Mouse (Mus musculus): ENCODE results near the gene Rai14. TPM values are rescaled to one million over a fixed set of nuclear protein-coding genes. Genes with fewer than 3 reads are reported as not detected.

Gene Rai14
- total RNA-seq (2021), result 1 to 10 TPM; 2.6 to 3.5 TPM
- long read RNA-seq, experiment 1, result 0 reads
- long read RNA-seq, experiment 2, result 0 reads

GRCm38 (mm10) chr15:10714409-10715138, at the start of gene Rai14:
TSS of gene Rai14 (minus strand) at chr15:10714624.
- peak; percentile 76 for DNase-seq

GRCm38 (mm10) chr15:10761441-10761840, 47.0 kb upstream of the Rai14 start:
- DNase-seq, result no peak

- DNase-seq, result no peak
These were observed 45.6 kb upstream of the Rai14 start for GRCm38 (mm10) chr15:10760006-10760405.

- DNase-seq, result no peak
These were observed 45.0 kb upstream of the Rai14 start for GRCm38 (mm10) chr15:10759440-10759839.

GRCm38 (mm10) chr15:10758808-10759207, 44.4 kb upstream of the Rai14 start:
- no peak for DNase-seq

GRCm38 (mm10) chr15:10751141-10751540, 36.7 kb upstream of the Rai14 start:
- DNase-seq, result no peak

- no peak for DNase-seq
These were observed 35.9 kb upstream of the Rai14 start for GRCm38 (mm10) chr15:10750339-10750738.

- no peak for DNase-seq
These were observed 35.3 kb upstream of the Rai14 start for GRCm38 (mm10) chr15:10749678-10750077.

GRCm38 (mm10) chr15:10747638-10748037, 33.2 kb upstream of the Rai14 start:
- DNase-seq, result no peak

- DNase-seq, result no peak
These were observed 32.8 kb upstream of the Rai14 start for GRCm38 (mm10) chr15:10747226-10747625.

- no peak for DNase-seq
These were observed 32.1 kb upstream of the Rai14 start for GRCm38 (mm10) chr15:10746303-10747051.

GRCm38 (mm10) chr15:10742441-10742840, 28.0 kb upstream of the Rai14 start:
- no peak for DNase-seq

GRCm38 (mm10) chr15:10739279-10739678, 24.9 kb upstream of the Rai14 start:
- no peak for DNase-seq

GRCm38 (mm10) chr15:10738354-10739142, 24.1 kb upstream of the Rai14 start:
- DNase-seq, result no peak

- no peak for DNase-seq
These were observed 21.5 kb upstream of the Rai14 start for GRCm38 (mm10) chr15:10735948-10736347.

- DNase-seq, result no peak
These were observed 20.8 kb upstream of the Rai14 start for GRCm38 (mm10) chr15:10735216-10735615.

- DNase-seq, result no peak
These were observed 17.0 kb upstream of the Rai14 start for GRCm38 (mm10) chr15:10731398-10731797.

- DNase-seq, result no peak
These were observed 11.8 kb upstream of the Rai14 start for GRCm38 (mm10) chr15:10726272-10726671.

- DNase-seq, result no peak
These were observed 10.4 kb upstream of the Rai14 start for GRCm38 (mm10) chr15:10724857-10725256.

GRCm38 (mm10) chr15:10723507-10723906, 9.1 kb upstream of the Rai14 start:
- DNase-seq, result no peak

- no peak for DNase-seq
These were observed 8.4 kb upstream of the Rai14 start for GRCm38 (mm10) chr15:10722629-10723339.

GRCm38 (mm10) chr15:10721259-10721781, 6.9 kb upstream of the Rai14 start:
- DNase-seq, result no peak
